Mouse (Mus musculus) left cerebral cortex, postnatal 25 days (tissue): Measurements from ENCODE around the gene Cog2. TPM values are rescaled to one million over a fixed set of nuclear protein-coding genes. Genes with fewer than 3 reads are reported as not detected.
A peak's percentile ranks its signal among the peaks of the same experiment; 100 is the strongest.

Experiments
- DNase-seq, 2 experiments: peaks; one replicate each; pipeline ENCODE4 v3.0.0; 2022; ENCODE audit warnings: low spot score in 2 of 2, mixed read lengths in 1 of 2
- intact Hi-C: fragments of 180-260 bp; cut with DNase I; formaldehyde crosslinking; loops from one replicate; pipeline ENCODE4 v1.15.1; 2025
- total RNA-seq, 2 experiments: library from RNA; stranded (reverse); gene quantifications; 2 replicates each; pipeline ENCODE4 v1.2.3; 2021

The Cog2 gene
- total RNA-seq: 10 to 100 TPM; 37.0 to 39.3 TPM

- intact Hi-C loops: loop anchor here (5.0 kb wide), 1 partner anchor 52 kb away; no protein-coding TSS in a partner anchor
- peak; percentile 92 to 94 for DNase-seq
Measured at GRCm38 (mm10) chr8:124520249-124521080, at the start of gene Cog2. TSS of gene Cog2 (plus strand) at chr8:124520767.

GRCm38 (mm10) chr8:124475690-124476089 lies 44.9 kb upstream of the Cog2 start:
- no peak for DNase-seq
- intact Hi-C loops: loop anchor here (1.0 to 2.0 kb wide), 4 partner anchors 19 to 41 kb away; no protein-coding TSS in a partner anchor

GRCm38 (mm10) chr8:124476701-124477100 lies 43.9 kb upstream of the Cog2 start:
- intact Hi-C loops: loop anchor here (1.0 to 2.0 kb wide), 4 partner anchors 18 to 42 kb away; no protein-coding TSS in a partner anchor
- DNase-seq: peak; percentile 74 to 96

- peak in 1 of 2 experiments; percentile 50 for DNase-seq
- intact Hi-C loops: no loop called here
Measured at GRCm38 (mm10) chr8:124479251-124479650, 41.3 kb upstream of the Cog2 start.

- intact Hi-C loops: no loop called here
- DNase-seq: no peak
Measured at GRCm38 (mm10) chr8:124480321-124480720, 40.2 kb upstream of the Cog2 start.

GRCm38 (mm10) chr8:124482790-124483189 lies 37.8 kb upstream of the Cog2 start:
- DNase-seq: peak in 1 of 2 experiments; percentile 47
- intact Hi-C loops: no loop called here

GRCm38 (mm10) chr8:124483356-124484115 lies 37.0 kb upstream of the Cog2 start:
- DNase-seq: no peak
- intact Hi-C loops: no loop called here

GRCm38 (mm10) chr8:124489311-124489710 lies 31.3 kb upstream of the Cog2 start:
- DNase-seq: no peak
- intact Hi-C loops: no loop called here

GRCm38 (mm10) chr8:124489786-124490185 lies 30.8 kb upstream of the Cog2 start:
- no peak for DNase-seq
- intact Hi-C loops: no loop called here

- intact Hi-C loops: loop anchor here (1.0 kb wide), 1 partner anchor 18 kb away; no protein-coding TSS in a partner anchor
- peak in 1 of 2 experiments; percentile 37 for DNase-seq
Measured at GRCm38 (mm10) chr8:124494397-124494796, 26.2 kb upstream of the Cog2 start.

- peak in 1 of 2 experiments; percentile 54 for DNase-seq
- intact Hi-C loops: loop anchor here (1.0 kb wide), 1 partner anchor 19 kb away; no protein-coding TSS in a partner anchor
Measured at GRCm38 (mm10) chr8:124494955-124495354, 25.6 kb upstream of the Cog2 start.

GRCm38 (mm10) chr8:124495676-124496075 lies 24.9 kb upstream of the Cog2 start:
- DNase-seq: peak in 1 of 2 experiments; percentile 37
- intact Hi-C loops: no loop called here

GRCm38 (mm10) chr8:124496266-124496665 lies 24.3 kb upstream of the Cog2 start:
- intact Hi-C loops: no loop called here
- no peak for DNase-seq

GRCm38 (mm10) chr8:124496871-124497270 lies 23.7 kb upstream of the Cog2 start:
- intact Hi-C loops: no loop called here
- DNase-seq: peak in 1 of 2 experiments; percentile 69

- no peak for DNase-seq
- intact Hi-C loops: no loop called here
Measured at GRCm38 (mm10) chr8:124498398-124498797, 22.2 kb upstream of the Cog2 start.

GRCm38 (mm10) chr8:124499236-124499937 lies 21.2 kb upstream of the Cog2 start:
- DNase-seq: no peak
- intact Hi-C loops: no loop called here

GRCm38 (mm10) chr8:124499938-124500239 lies 20.7 kb upstream of the Cog2 start:
- intact Hi-C loops: no loop called here
- DNase-seq: no peak

GRCm38 (mm10) chr8:124505626-124506025 lies 14.9 kb upstream of the Cog2 start:
- DNase-seq: no peak
- intact Hi-C loops: no loop called here

- intact Hi-C loops: loop anchor here (1.0 kb wide), 1 partner anchor 31 kb away; no protein-coding TSS in a partner anchor
- peak; percentile 54 to 93 for DNase-seq
Measured at GRCm38 (mm10) chr8:124507572-124508320, 12.8 kb upstream of the Cog2 start.
